Mouse (Mus musculus): ENCODE data around the gene Ccn5.

DNA sequence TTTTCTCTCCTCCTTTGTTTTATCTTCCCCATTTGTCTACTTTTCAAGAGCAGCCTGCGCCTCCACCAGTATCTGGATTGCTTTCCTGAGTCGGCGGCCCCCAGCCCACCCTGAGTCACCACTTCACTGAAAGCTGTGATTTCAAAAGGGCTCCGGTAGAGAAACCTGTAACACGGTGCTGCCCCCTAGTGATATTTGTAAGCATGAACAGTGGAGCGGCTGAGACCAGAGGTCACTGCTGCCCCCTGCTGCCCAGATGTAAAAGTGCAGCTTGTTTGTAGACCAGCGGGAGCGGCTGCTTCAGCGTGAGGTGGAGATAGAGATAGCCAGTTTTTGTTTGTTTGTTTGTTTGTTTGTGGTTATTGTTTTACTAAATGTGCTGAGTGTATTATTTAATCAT lies 17.4 kb downstream of the Ccn5 start:
- peak; percentile 100 for TF ChIP-seq CTCF (IDR thresholded peaks at IDR 0.05; ENCODE audit: control insufficient read depth, insufficient read depth, insufficient replicate concordance, low read depth, low read length)
- no peak for TF ChIP-seq POLR2A (IDR thresholded peaks at IDR 0.05; ENCODE audit: control insufficient read depth, low read depth, low read length)

Measured in testis, adult 2 months (tissue).